Mouse (Mus musculus) Patski (cell line): ENCODE data around the gene Bcdin3d. TPM values are rescaled to one million over a fixed set of nuclear protein-coding genes. Genes with fewer than 3 reads are reported as not detected.

Experiments used
- ATAC-seq: fragments of 100-300 bp; one replicate; pipeline ENCODE4 v1.8.0; 2021
- CTCF ChIA-PET: fragments of 350-600 bp; sonication (Branson Sonifier 250); formaldehyde crosslinking; loops from one replicate; lab custom pipeline; 2022; ENCODE audit warnings: inconsistent platforms; lab: Charles Lee
- POLR2A ChIA-PET: fragments of 350-600 bp; sonication (Branson Sonifier 250); formaldehyde crosslinking; loops from one replicate; lab custom pipeline; 2022; ENCODE audit warnings: antibody characterized with exemption, inconsistent platforms; lab: Charles Lee
- DNase-seq: peaks from one replicate; pipeline ENCODE4 v3.0.0-alpha.2; 2011; ENCODE audit warnings: low read depth, low spot score
- H3K27me3 ChIP-seq: fragments of 371-371 bp; one replicate; pipeline ENCODE4 v1.5.1; 2021
- CTCF ChIP-seq: fragments of 100-300 bp; IDR thresholded peaks from one replicate; pipeline ENCODE4 v1.5.1; 2021
- in situ Hi-C: fragments of 300-500 bp; cut with MboI; formaldehyde crosslinking; loops from 3 replicates; pipeline ENCODE4 v1.11.1; 2018; ENCODE audit warnings: low pct_unique_long_range_greater_than_20kb, mixed read lengths
- polyA plus RNA-seq: library from polyadenylated mRNA; unstranded; gene quantifications from one replicate; pipeline ENCODE4 v1.2.3, GENCODE M21; 2021

Bcdin3d gene
- polyA plus RNA-seq, 1 experiment from 2014 or later: 9.3 TPM

- no peak for ATAC-seq
- ChIA-PET CTCF (interaction anchor here (1.6 kb wide), 1 partner anchor 14 kb away, joined by 5 read pairs; no protein-coding TSS in a partner anchor), POLR2A (no interaction called here)
- DNase-seq: no peak
- in situ Hi-C loops: no loop called here
- H3K27me3 ChIP-seq: no peaks in the 10 kb centered on the region
- no peak for TF ChIP-seq CTCF
Observed at GRCm38 (mm10) chr15:99431063-99431462, 43.5 kb downstream of the Bcdin3d start.

DNA sequence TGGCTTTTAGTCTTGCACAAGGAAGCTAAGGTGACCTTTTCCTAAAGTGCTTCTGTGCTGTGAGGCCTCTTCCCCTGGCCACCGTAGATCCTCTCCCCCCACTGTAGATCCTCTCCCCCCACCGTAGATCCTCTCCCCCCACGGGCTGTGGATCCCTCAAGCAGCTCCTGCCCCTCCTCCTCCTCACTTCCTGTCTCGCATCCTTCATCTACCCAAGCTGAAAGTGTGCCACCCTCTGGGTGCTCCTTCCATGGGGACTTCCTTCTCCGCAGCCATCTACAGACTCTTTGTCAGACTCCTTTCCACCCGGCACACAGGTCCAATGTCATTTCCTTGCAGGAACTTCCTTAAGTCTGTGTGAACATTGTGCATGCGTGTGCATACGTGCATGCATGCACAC lies 44.1 kb downstream of the Bcdin3d start:
- ATAC-seq: no peak
- DNase-seq: no peak
- POLR2A ChIA-PET: interaction anchor here (0.6 to 0.9 kb wide), 2 partner anchors 14 to 39 kb away, joined by 3 to 4 read pairs; no protein-coding TSS in a partner anchor
- TF ChIP-seq CTCF: no peak
- in situ Hi-C loops: no loop called here
- CTCF ChIA-PET: interaction anchor here (1.6 kb wide), 1 partner anchor 14 kb away, joined by 5 read pairs; no protein-coding TSS in a partner anchor
- H3K27me3 ChIP-seq: no peaks in the 10 kb centered on the region

DNA sequence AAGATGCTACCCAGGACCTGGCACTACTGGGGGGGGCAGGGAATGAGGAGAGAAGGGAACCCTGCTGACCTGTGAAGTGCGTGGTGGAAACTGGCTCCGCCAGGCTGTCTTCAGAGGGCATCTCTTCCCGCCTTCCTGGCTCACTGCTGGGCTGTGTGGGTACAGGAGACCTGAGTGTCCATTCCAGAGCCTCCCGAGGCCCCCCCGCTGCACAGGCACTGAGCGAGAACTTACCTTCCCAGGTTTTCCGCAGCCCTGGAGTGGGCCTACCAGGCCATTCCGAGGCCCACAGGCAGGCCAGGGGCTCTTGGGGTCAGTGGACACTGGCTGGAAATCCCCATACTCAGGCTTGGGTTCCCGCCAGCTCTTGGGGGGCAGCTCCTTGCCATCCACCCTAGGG lies 50.6 kb downstream of the Bcdin3d start:
- no peaks in the 10 kb centered on the region for H3K27me3 ChIP-seq
- ChIA-PET POLR2A (no interaction called here), CTCF (no interaction called here)
- in situ Hi-C loops: loop anchor here (5.0 kb wide), 1 partner anchor 43 kb away; no protein-coding TSS in a partner anchor
- no peak for TF ChIP-seq CTCF
- no peak for DNase-seq
- ATAC-seq: no peak

- DNase-seq: no peak
- no peaks in the 10 kb centered on the region for H3K27me3 ChIP-seq
- ChIA-PET POLR2A (interaction anchor here (0.8 kb wide), 1 partner anchor 35 kb away, joined by 3 read pairs; the partner anchor contains the start of gene Nckap5l), CTCF (interaction anchor here (0.9 to 1.0 kb wide), 2 partner anchors 20 to 48 kb away, joined by 3 read pairs; no protein-coding TSS in a partner anchor)
- no peak for ATAC-seq
- in situ Hi-C loops: loop anchor here (5.0 kb wide), 1 partner anchor 44 kb away; no protein-coding TSS in a partner anchor
- TF ChIP-seq CTCF: no peak
Observed at GRCm38 (mm10) chr15:99423131-99423530, 51.4 kb downstream of the Bcdin3d start.

DNA sequence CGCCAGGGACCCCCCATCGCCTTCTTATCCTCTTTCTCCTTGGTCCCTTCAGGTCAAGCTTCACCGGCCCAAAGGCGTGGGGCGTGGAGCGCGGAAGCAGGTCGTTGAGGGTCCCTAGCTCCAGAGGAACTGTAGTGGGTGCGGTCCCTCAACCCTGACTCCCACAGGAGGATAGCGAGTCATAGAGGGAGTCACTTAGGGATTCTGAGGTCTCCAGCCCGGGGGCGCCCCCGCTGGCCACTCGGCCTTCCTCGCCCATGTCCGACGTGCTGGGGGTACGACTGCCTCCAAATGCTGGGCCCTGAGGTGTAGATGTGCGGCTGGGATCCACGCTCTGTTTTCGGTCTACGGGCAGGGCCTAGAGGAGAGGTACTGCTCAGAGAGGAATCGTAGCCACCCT lies 52.0 kb downstream of the Bcdin3d start:
- POLR2A ChIA-PET: interaction anchor here (0.8 kb wide), 1 partner anchor 35 kb away, joined by 3 read pairs; the partner anchor contains the start of gene Nckap5l
- CTCF ChIA-PET: interaction anchor here (0.9 to 1.0 kb wide), 2 partner anchors 19 to 49 kb away, joined by 3 read pairs; no protein-coding TSS in a partner anchor
- H3K27me3 ChIP-seq: no peaks in the 10 kb centered on the region
- TF ChIP-seq CTCF: no peak
- no peak for ATAC-seq
- DNase-seq: no peak
- in situ Hi-C loops: loop anchor here (5.0 kb wide), 1 partner anchor 45 kb away; no protein-coding TSS in a partner anchor

- ATAC-seq (no peak), DNase-seq (no peak)
- no peaks in the 10 kb centered on the region for H3K27me3 ChIP-seq
- CTCF ChIA-PET: no interaction called here
- TF ChIP-seq CTCF: no peak
- in situ Hi-C loops: loop anchor here (5.0 kb wide), 1 partner anchor 46 kb away; no protein-coding TSS in a partner anchor
- POLR2A ChIA-PET: no interaction called here
Observed at GRCm38 (mm10) chr15:99421676-99422075, 52.9 kb downstream of the Bcdin3d start.

DNA sequence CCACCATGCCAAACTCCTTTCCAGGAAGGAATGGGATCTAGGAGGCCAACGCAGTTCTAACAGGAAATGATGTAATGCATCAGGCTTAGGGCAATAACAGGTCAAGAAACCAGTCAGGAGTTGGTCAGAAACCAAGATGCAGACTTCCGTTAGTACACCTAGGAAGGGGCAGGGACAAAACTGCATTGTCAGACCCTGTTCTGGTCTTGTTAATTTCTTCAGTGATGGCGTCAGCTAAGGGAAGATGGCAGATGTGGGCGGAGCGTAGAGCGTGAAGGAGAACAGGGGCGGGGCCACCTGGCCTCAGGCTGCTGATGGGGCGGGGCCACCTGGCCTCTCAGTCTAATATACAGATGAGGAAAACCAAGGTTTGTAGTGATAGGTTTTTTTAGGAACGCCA lies 53.4 kb downstream of the Bcdin3d start:
- DNase-seq: no peak
- POLR2A ChIA-PET: no interaction called here
- in situ Hi-C loops: loop anchor here (5.0 kb wide), 1 partner anchor 46 kb away; no protein-coding TSS in a partner anchor
- CTCF ChIA-PET: interaction anchor here (1.9 kb wide), 1 partner anchor 50 kb away, joined by 5 read pairs; no protein-coding TSS in a partner anchor
- ATAC-seq: no peak
- H3K27me3 ChIP-seq: no peaks in the 10 kb centered on the region
- no peak for TF ChIP-seq CTCF

GRCm38 (mm10) chr15:99420521-99421014 lies 54.0 kb downstream of the Bcdin3d start:
- CTCF ChIA-PET: interaction anchor here (1.0 to 1.9 kb wide), 2 partner anchors 37 to 50 kb away, joined by 5 read pairs; partner anchors contain the start of gene Nckap5l
- TF ChIP-seq CTCF: no peak
- no peaks in the 10 kb centered on the region for H3K27me3 ChIP-seq
- DNase-seq (no peak), ATAC-seq (no peak)
- POLR2A ChIA-PET: interaction anchor here (1.1 kb wide), 1 partner anchor 47 kb away, joined by 4 read pairs; no protein-coding TSS in a partner anchor
- in situ Hi-C loops: loop anchor here (5.0 kb wide), 1 partner anchor 47 kb away; no protein-coding TSS in a partner anchor

GRCm38 (mm10) chr15:99420101-99420500 lies 54.4 kb downstream of the Bcdin3d start:
- ChIA-PET CTCF (interaction anchor here (1.0 to 1.9 kb wide), 3 partner anchors 38 to 51 kb away, joined by 3 to 5 read pairs (median 5); partner anchors contain the start of gene Nckap5l), POLR2A (interaction anchor here (1.1 kb wide), 1 partner anchor 48 kb away, joined by 4 read pairs; no protein-coding TSS in a partner anchor)
- no peak for DNase-seq
- in situ Hi-C loops: loop anchor here (5.0 kb wide), 1 partner anchor 47 kb away; no protein-coding TSS in a partner anchor
- ATAC-seq: no peak
- no peaks in the 10 kb centered on the region for H3K27me3 ChIP-seq
- no peak for TF ChIP-seq CTCF

Other genes with a start within 250 kb of the Bcdin3d start
- gene Kcnh3, start 249.9 kb downstream of the Bcdin3d start, polyA plus RNA-seq: 11.0 TPM
- 69.7 TPM for gene Mcrs1, start 222.8 kb downstream of the Bcdin3d start, polyA plus RNA-seq
- 101 TPM for gene Prpf40b, start 179.6 kb downstream of the Bcdin3d start, polyA plus RNA-seq
- 0.67 TPM for gene Fam186b, start 178.8 kb downstream of the Bcdin3d start, polyA plus RNA-seq
- gene Fmnl3, start 104.2 kb downstream of the Bcdin3d start, polyA plus RNA-seq: 99.2 TPM
- 509 TPM for gene Tmbim6, start 81.8 kb downstream of the Bcdin3d start, polyA plus RNA-seq
- 10.8 TPM for gene Nckap5l, start 17.0 kb downstream of the Bcdin3d start, polyA plus RNA-seq
- gene Faim2, start 53.4 kb upstream of the Bcdin3d start, polyA plus RNA-seq: 0.13 TPM
- not detected for gene Aqp2, start 104.3 kb upstream of the Bcdin3d start, polyA plus RNA-seq
- 6.8 TPM for gene Aqp5, start 116.1 kb upstream of the Bcdin3d start, polyA plus RNA-seq
- gene Aqp6, start 126.7 kb upstream of the Bcdin3d start, polyA plus RNA-seq: not detected
- gene Racgap1, start 176.9 kb upstream of the Bcdin3d start, polyA plus RNA-seq: 74.3 TPM
- gene Asic1, start 195.6 kb upstream of the Bcdin3d start, polyA plus RNA-seq: 7.6 TPM
- gene Smarcd1, start 227.4 kb upstream of the Bcdin3d start, polyA plus RNA-seq: 46.8 TPM
- not detected for gene Gm17349, start 230.8 kb upstream of the Bcdin3d start, polyA plus RNA-seq
- gene Gpd1, start 242.8 kb upstream of the Bcdin3d start, polyA plus RNA-seq: 2.9 TPM